Mouse (Mus musculus) hindbrain, embryonic 11.5 days (tissue): Measurements from ENCODE around the gene Klhl29. TPM values are rescaled to one million over a fixed set of nuclear protein-coding genes. Genes with fewer than 3 reads are reported as not detected.

Source experiments
- ATAC-seq: fragments of 200-750 bp; cut with Nextera tagmentation; 2 replicates; pipeline ENCODE4 v1.8.0; 2017; ENCODE audit warnings: mild to moderate bottlenecking, moderate TSS enrichment, moderate library complexity; ENCODE audit not compliant: low FRiP score
- DNase-seq: peaks from one replicate; pipeline ENCODE4 v3.0.0-alpha.2; 2015; ENCODE audit warnings: low spot score
- H3K27ac ChIP-seq: fragments of 300-500 bp; sonication (generic); 2 replicates; pipeline ENCODE4 v1.5.1; 2014; ENCODE audit warnings: mild to moderate bottlenecking, low read depth, low read length
- H3K27me3 ChIP-seq: fragments of 300-500 bp; sonication (generic); 2 replicates; pipeline ENCODE4 v1.6.1; 2014; ENCODE audit warnings: mild to moderate bottlenecking, low read length, moderate library complexity, mixed read lengths; ENCODE audit not compliant: control insufficient read depth, insufficient read depth
- H3K36me3 ChIP-seq: fragments of 300-500 bp; sonication (generic); 2 replicates; pipeline ENCODE4 v1.6.1; 2014; ENCODE audit warnings: mild to moderate bottlenecking, low read length, moderate library complexity, mixed read lengths; ENCODE audit not compliant: control insufficient read depth, insufficient read depth
- H3K4me1 ChIP-seq: fragments of 300-500 bp; sonication (generic); replicated peaks from 2 replicates; pipeline ENCODE4 v1.6.1; 2014; ENCODE audit warnings: low read length, mixed read lengths; ENCODE audit not compliant: control insufficient read depth, insufficient read depth
- H3K4me2 ChIP-seq: fragments of 300-500 bp; sonication (generic); replicated peaks from 2 replicates; pipeline ENCODE4 v1.6.1; 2014; ENCODE audit warnings: mild to moderate bottlenecking, low read depth, low read length
- H3K4me3 ChIP-seq: fragments of 300-500 bp; sonication (generic); 2 replicates; pipeline ENCODE4 v1.5.1; 2014; ENCODE audit warnings: low read depth, low read length
- H3K9ac ChIP-seq: fragments of 300-500 bp; sonication (generic); 2 replicates; pipeline ENCODE4 v1.6.1; 2014; ENCODE audit warnings: low read depth, low read length
- H3K9me3 ChIP-seq: fragments of 300-500 bp; sonication (generic); 2 replicates; pipeline ENCODE4 v1.6.1; 2016; ENCODE audit warnings: low read length; ENCODE audit not compliant: control insufficient read depth
- WGBS: fragments of 180-500 bp; shearing (Covaris S2); extraction: QIAGEN DNeasy Blood & Tissue Kit; methylation state at CpG from one replicate; pipeline ENCODE4 v1.1.7; 2014; 5-methylcytosine and 5-hydroxymethylcytosine counted together
- polyA plus RNA-seq: library from polyadenylated mRNA; unstranded; fragments of >200 nt; fragmentation: Nextera tagmentation; extraction: Ambion mirVana; gene quantifications from 2 replicates; pipeline ENCODE4 v1.2.1, GENCODE M21; 2014

Klhl29 gene
- polyA plus RNA-seq, 1 experiment from 2014 or later = 2.6 TPM

DNA sequence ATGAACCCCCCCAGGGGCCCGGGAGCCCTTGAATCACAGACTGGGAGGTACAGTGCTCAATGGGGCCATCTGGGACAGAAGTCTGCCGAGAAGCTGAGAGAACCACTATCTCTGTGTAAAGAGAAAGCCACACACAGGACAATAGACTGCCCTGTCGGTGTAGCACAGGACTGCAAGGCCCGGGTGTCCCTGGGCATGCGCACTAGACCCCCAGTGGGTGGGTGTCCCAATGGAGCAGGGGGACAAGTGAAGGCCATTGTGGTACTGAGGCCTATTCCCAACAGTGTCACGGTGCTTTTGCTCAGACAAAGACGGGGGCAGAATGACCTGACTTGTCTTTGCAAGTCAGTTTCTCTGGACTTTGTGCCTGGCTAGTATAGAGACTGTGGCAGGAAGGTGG lies 186.6 kb downstream of the Klhl29 start:
- H3K27ac ChIP-seq = 0 out of 2 replicates have a peak overlapping the region, but pooled peaks have one; percentile 24
- DNase-seq = peak; percentile 77
- no peak overlapping the region for H3K4me2 ChIP-seq
- H3K4me3 ChIP-seq = no peak overlapping the region
- ATAC-seq = peak; percentile 82
- H3K9me3 ChIP-seq = no peaks in the 10 kb centered on the region
- no peaks in the 10 kb centered on the region for H3K36me3 ChIP-seq
- no peaks in the 10 kb centered on the region for H3K27me3 ChIP-seq
- WGBS = 18% methylated on average over 7 of the region's 7 CpGs
- H3K9ac ChIP-seq = peak overlapping the region; percentile 7; the same call in 1 of the 2 replicates
- peaks cover 14% of the 10 kb centered on the region; the same call in 1 of the 2 replicates for H3K4me1 ChIP-seq

DNA sequence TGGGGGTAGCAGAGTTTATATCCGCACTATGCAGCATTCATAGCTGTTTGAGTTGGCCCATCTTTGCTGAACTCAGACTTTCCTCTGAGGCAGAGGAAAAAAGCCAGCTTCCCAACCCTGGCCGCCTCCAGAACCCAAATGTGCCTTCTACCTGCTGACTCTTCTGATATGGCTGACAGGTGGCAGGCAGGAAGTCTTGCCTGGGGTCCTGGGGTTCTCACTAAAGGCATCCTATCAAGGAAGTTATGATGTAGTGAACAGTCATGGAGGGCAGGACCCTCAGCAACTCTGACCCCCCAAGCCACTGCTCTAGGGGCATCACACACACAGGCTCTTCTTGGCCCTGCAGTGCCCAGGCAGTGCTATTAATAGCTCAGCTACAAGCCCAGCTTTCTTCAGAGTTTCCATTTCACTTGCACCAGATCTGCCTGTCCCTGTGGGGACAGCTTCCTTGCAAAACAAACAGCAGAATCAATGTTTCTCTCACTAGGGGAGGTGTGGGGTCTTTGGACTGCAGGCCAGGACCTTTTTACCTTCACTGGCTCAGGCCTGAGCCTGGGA lies 187.6 kb downstream of the Klhl29 start:
- H3K27ac ChIP-seq = no peak overlapping the region
- no peak overlapping the region for H3K9ac ChIP-seq
- no peak overlapping the region for H3K4me3 ChIP-seq
- no peaks in the 10 kb centered on the region for H3K36me3 ChIP-seq
- H3K9me3 ChIP-seq = no peaks in the 10 kb centered on the region
- DNase-seq = no peak
- ATAC-seq = no peak
- no peak overlapping the region for H3K4me2 ChIP-seq
- peaks cover 14% of the 10 kb centered on the region; the same call in 1 of the 2 replicates for H3K4me1 ChIP-seq
- H3K27me3 ChIP-seq = no peaks in the 10 kb centered on the region
- 88% methylated on average over 2 of the region's 2 CpGs for WGBS

DNA sequence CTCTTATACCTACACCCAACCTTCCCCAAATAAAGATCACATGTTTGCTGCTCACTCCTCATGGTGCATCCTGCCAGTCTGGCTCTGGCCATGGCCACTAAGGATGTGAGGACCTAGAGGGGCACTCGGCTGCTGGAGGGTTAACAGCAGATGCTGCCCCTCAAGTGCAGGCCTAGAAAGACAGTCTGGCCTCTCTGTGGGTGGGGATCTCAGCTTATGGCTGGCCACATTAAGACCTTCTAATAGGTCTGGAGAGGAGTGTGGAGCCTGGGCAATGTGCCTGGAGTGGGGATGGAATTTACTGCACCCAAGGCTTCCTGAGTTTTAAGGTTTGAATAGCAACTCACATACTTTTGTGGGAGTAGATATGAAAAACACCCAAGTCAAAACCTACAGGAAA lies 188.8 kb downstream of the Klhl29 start:
- WGBS = 79% methylated on average over 1 of the region's 1 CpGs
- H3K27me3 ChIP-seq = no peaks in the 10 kb centered on the region
- DNase-seq = no peak
- peaks cover 11% of the 10 kb centered on the region; the same call in 1 of the 2 replicates for H3K4me1 ChIP-seq
- H3K9me3 ChIP-seq = no peaks in the 10 kb centered on the region
- H3K27ac ChIP-seq = no peak overlapping the region
- H3K4me2 ChIP-seq = no peak overlapping the region
- no peak overlapping the region for H3K9ac ChIP-seq
- H3K4me3 ChIP-seq = no peak overlapping the region
- no peaks in the 10 kb centered on the region for H3K36me3 ChIP-seq
- no peak for ATAC-seq

- Histone ChIP-seq H3K9ac (no peak overlapping the region), H3K4me3 (no peak overlapping the region), H3K27ac (no peak overlapping the region), H3K27me3 (no peaks in the 10 kb centered on the region), H3K9me3 (no peaks in the 10 kb centered on the region), H3K4me2 (no peak overlapping the region), H3K4me1 (peaks cover 11% of the 10 kb centered on the region; the same call in 1 of the 2 replicates), H3K36me3 (no peaks in the 10 kb centered on the region)
- 92% methylated on average over 6 of the region's 6 CpGs for WGBS
- no peak for DNase-seq
- ATAC-seq = no peak
These were observed 189.9 kb downstream of the Klhl29 start for GRCm38 (mm10) chr12:5185603-5186002.

GRCm38 (mm10) chr12:5182586-5182985 lies 192.9 kb downstream of the Klhl29 start:
- ATAC-seq = no peak
- Histone ChIP-seq H3K4me3 (no peak overlapping the region), H3K36me3 (no peaks in the 10 kb centered on the region), H3K4me1 (no peaks in the 10 kb centered on the region), H3K9ac (no peak overlapping the region), H3K27ac (no peak overlapping the region), H3K4me2 (no peak overlapping the region), H3K27me3 (no peaks in the 10 kb centered on the region), H3K9me3 (no peaks in the 10 kb centered on the region)
- 83% methylated on average over 4 of the region's 4 CpGs for WGBS
- DNase-seq = no peak

GRCm38 (mm10) chr12:5182165-5182564 lies 193.3 kb downstream of the Klhl29 start:
- Histone ChIP-seq H3K36me3 (no peaks in the 10 kb centered on the region), H3K27ac (no peak overlapping the region), H3K4me2 (no peak overlapping the region), H3K9ac (no peak overlapping the region), H3K4me3 (no peak overlapping the region), H3K27me3 (no peaks in the 10 kb centered on the region), H3K4me1 (no peaks in the 10 kb centered on the region), H3K9me3 (no peaks in the 10 kb centered on the region)
- no peak for DNase-seq
- ATAC-seq = no peak
- 77% methylated on average over 4 of the region's 4 CpGs for WGBS

- Histone ChIP-seq H3K9me3 (no peaks in the 10 kb centered on the region), H3K4me3 (no peak overlapping the region), H3K4me2 (no peak overlapping the region), H3K36me3 (no peaks in the 10 kb centered on the region), H3K9ac (no peak overlapping the region), H3K27me3 (no peaks in the 10 kb centered on the region), H3K27ac (no peak overlapping the region), H3K4me1 (no peaks in the 10 kb centered on the region)
- WGBS = 84% methylated on average over 5 of the region's 5 CpGs
- DNase-seq (no peak), ATAC-seq (no peak)
These were observed 198.7 kb downstream of the Klhl29 start for GRCm38 (mm10) chr12:5176716-5177341.

DNA sequence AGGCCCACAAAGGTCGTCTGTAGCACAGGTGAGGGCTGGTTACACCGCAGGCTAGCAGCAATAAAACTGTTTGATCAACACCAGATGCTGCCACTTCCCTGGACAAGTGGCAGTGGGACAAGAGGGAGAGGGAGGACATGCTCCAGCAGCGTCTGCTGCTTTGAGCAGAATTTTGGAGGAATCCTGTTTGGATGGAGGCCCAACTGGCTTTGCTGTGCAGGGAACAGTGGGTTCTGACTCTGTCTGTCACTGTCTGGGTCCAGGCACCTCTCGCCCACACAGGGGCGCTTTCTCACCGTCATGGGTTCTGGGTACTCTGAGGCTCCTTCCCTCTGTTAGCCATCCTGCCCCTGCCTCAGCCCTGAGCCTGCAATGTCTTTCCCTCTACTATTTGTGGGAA lies 209.3 kb downstream of the Klhl29 start:
- H3K4me3 ChIP-seq = no peak overlapping the region
- no peaks in the 10 kb centered on the region for H3K36me3 ChIP-seq
- WGBS = 50% methylated on average over 6 of the region's 6 CpGs
- H3K27ac ChIP-seq = no peak overlapping the region
- no peaks in the 10 kb centered on the region for H3K27me3 ChIP-seq
- no peaks in the 10 kb centered on the region for H3K4me1 ChIP-seq
- DNase-seq (peak; percentile 41), ATAC-seq (no peak; the same call in 1 of the 2 replicates)
- no peak overlapping the region for H3K9ac ChIP-seq
- no peaks in the 10 kb centered on the region for H3K9me3 ChIP-seq
- no peak overlapping the region for H3K4me2 ChIP-seq

DNA sequence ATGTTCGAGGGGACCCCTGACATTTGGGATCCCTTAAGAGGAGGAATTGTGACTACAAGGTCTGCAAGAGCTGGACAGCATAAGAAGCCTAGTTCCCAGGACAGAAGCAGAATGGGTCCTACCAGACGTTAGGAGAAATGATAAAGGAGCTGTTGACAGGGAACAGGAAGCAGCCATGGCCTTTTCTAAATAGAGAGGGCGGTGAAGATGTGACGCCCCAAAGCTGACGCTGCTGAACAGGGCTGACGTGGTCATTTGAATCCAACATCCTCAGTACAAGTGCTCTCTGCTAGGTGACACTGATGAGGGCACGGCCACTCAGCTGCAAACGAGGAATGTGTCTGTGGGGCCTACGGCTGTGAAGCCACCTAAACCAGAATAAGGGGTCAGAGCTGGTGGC lies 210.1 kb downstream of the Klhl29 start:
- H3K27me3 ChIP-seq = no peaks in the 10 kb centered on the region
- H3K36me3 ChIP-seq = no peaks in the 10 kb centered on the region
- no peak overlapping the region for H3K4me2 ChIP-seq
- no peaks in the 10 kb centered on the region for H3K4me1 ChIP-seq
- ATAC-seq (no peak), DNase-seq (no peak)
- no peak overlapping the region for H3K4me3 ChIP-seq
- H3K9ac ChIP-seq = no peak overlapping the region
- 68% methylated on average over 9 of the region's 9 CpGs for WGBS
- no peaks in the 10 kb centered on the region for H3K9me3 ChIP-seq
- H3K27ac ChIP-seq = no peak overlapping the region
